Mouse (Mus musculus) myocyte (in vitro differentiated cells): ENCODE measurements at regions not wholly inside any gene's neighbourhood (a gene's known extent, or its start where the extent isn't known, plus 50 kb on each side); places are given as distances from the start of the nearest gene placed in this dataset.

Source experiments
- H3K27me3 ChIP-seq: one replicate; pipeline ENCODE4 v1.6.1; 2011; ENCODE audit not compliant: control insufficient read depth, insufficient read depth, insufficient read length
- H3K36me3 ChIP-seq: one replicate; pipeline ENCODE4 v1.6.1; 2011; ENCODE audit not compliant: control insufficient read depth, insufficient read depth
- H3K4me2 ChIP-seq: one replicate; pipeline ENCODE4 v1.6.1; 2011; ENCODE audit warnings: low read depth, control low read depth
- H3K4me3 ChIP-seq: one replicate; pipeline ENCODE4 v1.5.1; 2011; ENCODE audit warnings: mild to moderate bottlenecking, control low read depth, moderate library complexity
- H3K79me2 ChIP-seq: one replicate; pipeline ENCODE4 v1.6.1; 2011; ENCODE audit not compliant: control insufficient read depth, insufficient read depth
- H3ac ChIP-seq: one replicate; pipeline ENCODE4 v1.6.1; 2011; ENCODE audit not compliant: control insufficient read depth, insufficient read length
- CEBPB ChIP-seq: IDR thresholded peaks from 2 replicates; pipeline ENCODE4 v1.6.1; 2011; ENCODE audit warnings: mild to moderate bottlenecking, moderate library complexity; ENCODE audit not compliant: poor library complexity, insufficient read depth, severe bottlenecking
- E2F4 ChIP-seq: IDR thresholded peaks from one replicate; pipeline ENCODE4 v1.6.1; 2011; ENCODE audit warnings: mild to moderate bottlenecking, control low read depth, moderate library complexity; ENCODE audit not compliant: insufficient read depth
- MAX ChIP-seq: IDR thresholded peaks from one replicate; pipeline ENCODE4 v1.6.1; 2011; ENCODE audit warnings: low read depth, mild to moderate bottlenecking, control low read depth
- MYOD1 ChIP-seq, 3 experiments: IDR thresholded peaks; one replicate each; pipeline ENCODE4 v1.6.1; 2011; ENCODE audit warnings: control low read depth in 2 of 3, low read depth in 2 of 3, mild to moderate bottlenecking in 2 of 3, moderate library complexity in 1 of 3; ENCODE audit not compliant: insufficient read length in 2 of 3, control insufficient read depth in 1 of 3
- MYOG ChIP-seq, 3 experiments: IDR thresholded peaks; one replicate each; pipeline ENCODE4 v1.6.1; 2011; ENCODE audit warnings: control low read depth in 2 of 3, low read depth in 2 of 3, mild to moderate bottlenecking in 2 of 3; ENCODE audit not compliant: insufficient read length in 2 of 3, control insufficient read depth in 1 of 3, insufficient read depth in 1 of 3
- POLR2A ChIP-seq: IDR thresholded peaks from one replicate; pipeline ENCODE4 v1.6.1; 2011; ENCODE audit warnings: low read depth, mild to moderate bottlenecking, control low read depth, moderate library complexity; ENCODE audit not compliant: insufficient read length
- POLR2AphosphoS2 ChIP-seq: IDR thresholded peaks from one replicate; pipeline ENCODE4 v1.6.1; 2011; ENCODE audit warnings: low read depth, control low read depth; ENCODE audit not compliant: insufficient read length
- REST ChIP-seq: IDR thresholded peaks from one replicate; pipeline ENCODE4 v1.6.1; 2011; ENCODE audit warnings: mild to moderate bottlenecking, control low read depth, moderate library complexity; ENCODE audit not compliant: insufficient read depth, insufficient read length
- SRF ChIP-seq: IDR thresholded peaks from one replicate; pipeline ENCODE4 v1.6.1; 2011; ENCODE audit warnings: low read depth; ENCODE audit not compliant: control insufficient read depth, insufficient read length
- TCF12 ChIP-seq: IDR thresholded peaks from one replicate; pipeline ENCODE4 v1.6.1; 2011; ENCODE audit warnings: mild to moderate bottlenecking, control low read depth; ENCODE audit not compliant: poor library complexity, insufficient read depth, severe bottlenecking
- TCF3 ChIP-seq: IDR thresholded peaks from one replicate; pipeline ENCODE4 v1.6.1; 2011; ENCODE audit warnings: low read depth, control low read depth; ENCODE audit not compliant: insufficient read length
- USF1 ChIP-seq: IDR thresholded peaks from one replicate; pipeline ENCODE4 v1.6.1; 2011; ENCODE audit warnings: low read depth, mild to moderate bottlenecking, control low read depth, moderate library complexity

GRCm38 (mm10) chr6:93474981-93475380 is 531.7 kb upstream of the Adamts9 start:
- Histone ChIP-seq H3K4me2 (no peak overlapping the region), H3K79me2 (no peaks in the 10 kb centered on the region), H3K36me3 (no peaks in the 10 kb centered on the region), H3K27me3 (no peaks in the 10 kb centered on the region), H3ac (no peak overlapping the region), H3K4me3 (no peak overlapping the region)
- peak in 1 of 3 experiments; percentile 57 for TF ChIP-seq MYOG (IDR thresholded peaks at IDR 0.05; ENCODE audit: control insufficient read depth in 1 of 3, insufficient read depth in 1 of 3, insufficient read length in 2 of 3, low read depth in 2 of 3)
- no peak for TF ChIP-seq E2F4
- no peak for TF ChIP-seq POLR2A
- no peak for TF ChIP-seq TCF3
- no peak for TF ChIP-seq REST
- TF ChIP-seq TCF12: no peak
- TF ChIP-seq MYOD1 (IDR thresholded peaks at IDR 0.05; ENCODE audit: control insufficient read depth in 1 of 3, insufficient read length in 2 of 3, low read depth in 2 of 3): peak in 2 of 3 experiments; percentile 35 to 46
- TF ChIP-seq SRF: no peak
- TF ChIP-seq USF1: no peak
- TF ChIP-seq MAX: no peak
- no peak for TF ChIP-seq POLR2AphosphoS2
- TF ChIP-seq CEBPB: no peak

GRCm38 (mm10) chr6:93467867-93468266 is 524.6 kb upstream of the Adamts9 start:
- Histone ChIP-seq H3K36me3 (no peaks in the 10 kb centered on the region), H3K4me3 (no peak overlapping the region), H3ac (no peak overlapping the region), H3K4me2 (no peak overlapping the region), H3K79me2 (no peaks in the 10 kb centered on the region), H3K27me3 (no peaks in the 10 kb centered on the region)
- no peak for TF ChIP-seq POLR2A
- no peak for TF ChIP-seq TCF12
- TF ChIP-seq REST: no peak
- no peak for TF ChIP-seq POLR2AphosphoS2
- no peak for TF ChIP-seq MYOD1 (IDR thresholded peaks at IDR 0.05; ENCODE audit: control insufficient read depth in 1 of 3, insufficient read length in 2 of 3, low read depth in 2 of 3)
- no peak for TF ChIP-seq SRF
- no peak for TF ChIP-seq MYOG (IDR thresholded peaks at IDR 0.05; ENCODE audit: control insufficient read depth in 1 of 3, insufficient read depth in 1 of 3, insufficient read length in 2 of 3, low read depth in 2 of 3)
- TF ChIP-seq USF1: no peak
- TF ChIP-seq TCF3: no peak
- TF ChIP-seq MAX: no peak
- no peak for TF ChIP-seq CEBPB
- no peak for TF ChIP-seq E2F4

- Histone ChIP-seq H3K36me3 (no peaks in the 10 kb centered on the region), H3K27me3 (no peaks in the 10 kb centered on the region), H3K4me3 (no peak overlapping the region), H3K4me2 (no peak overlapping the region), H3ac (no peak overlapping the region), H3K79me2 (no peaks in the 10 kb centered on the region)
- no peak for TF ChIP-seq REST
- no peak for TF ChIP-seq CEBPB
- no peak for TF ChIP-seq MYOD1 (IDR thresholded peaks at IDR 0.05; ENCODE audit: control insufficient read depth in 1 of 3, insufficient read length in 2 of 3, low read depth in 2 of 3)
- no peak for TF ChIP-seq POLR2AphosphoS2
- no peak for TF ChIP-seq SRF
- TF ChIP-seq E2F4: no peak
- TF ChIP-seq POLR2A: no peak
- no peak for TF ChIP-seq MAX
- no peak for TF ChIP-seq TCF12
- no peak for TF ChIP-seq MYOG (IDR thresholded peaks at IDR 0.05; ENCODE audit: control insufficient read depth in 1 of 3, insufficient read depth in 1 of 3, insufficient read length in 2 of 3, low read depth in 2 of 3)
Measured at GRCm38 (mm10) chr6:93462861-93463260, 519.6 kb upstream of the Adamts9 start.

GRCm38 (mm10) chr6:93461374-93461773 is 518.1 kb upstream of the Adamts9 start:
- Histone ChIP-seq H3ac (no peak overlapping the region), H3K4me2 (no peak overlapping the region), H3K27me3 (no peaks in the 10 kb centered on the region), H3K4me3 (no peak overlapping the region), H3K36me3 (no peaks in the 10 kb centered on the region), H3K79me2 (no peaks in the 10 kb centered on the region)
- TF ChIP-seq USF1 (no peak), REST (no peak), E2F4 (no peak), SRF (no peak), POLR2A (no peak), TCF12 (no peak), CEBPB (no peak), POLR2AphosphoS2 (no peak), TCF3 (no peak), MYOG (IDR thresholded peaks at IDR 0.05; ENCODE audit: control insufficient read depth in 1 of 3, insufficient read depth in 1 of 3, insufficient read length in 2 of 3, low read depth in 2 of 3) (no peak), MYOD1 (IDR thresholded peaks at IDR 0.05; ENCODE audit: control insufficient read depth in 1 of 3, insufficient read length in 2 of 3, low read depth in 2 of 3) (no peak), MAX (no peak)

GRCm38 (mm10) chr6:93457613-93458012 is 514.3 kb upstream of the Adamts9 start:
- TF ChIP-seq REST (no peak), E2F4 (no peak), MAX (no peak), POLR2AphosphoS2 (no peak), MYOD1 (IDR thresholded peaks at IDR 0.05; ENCODE audit: control insufficient read depth in 1 of 3, insufficient read length in 2 of 3, low read depth in 2 of 3) (no peak), CEBPB (no peak), SRF (no peak), MYOG (IDR thresholded peaks at IDR 0.05; ENCODE audit: control insufficient read depth in 1 of 3, insufficient read depth in 1 of 3, insufficient read length in 2 of 3, low read depth in 2 of 3) (no peak), TCF12 (no peak), USF1 (no peak), TCF3 (no peak), POLR2A (no peak)
- no peaks in the 10 kb centered on the region for H3K36me3 ChIP-seq
- H3ac ChIP-seq: no peak overlapping the region
- no peaks in the 10 kb centered on the region for H3K79me2 ChIP-seq
- no peak overlapping the region for H3K4me2 ChIP-seq
- no peaks in the 10 kb centered on the region for H3K27me3 ChIP-seq
- no peak overlapping the region for H3K4me3 ChIP-seq
